Mouse (Mus musculus): Measurements from ENCODE around the gene Ppdpf. TPM values are rescaled to one million over a fixed set of nuclear protein-coding genes. Genes with fewer than 3 reads are reported as not detected.

Gene Ppdpf
- 98.4 and 174 TPM in 2 replicates for polyA plus RNA-seq (2012; rRNA removed)

- H3K27ac ChIP-seq (ENCODE audit: insufficient read depth, low read depth, low read length): peak within 1 kb of the TSS; percentile 86
- under 1% methylated on average over 64 of the region's 64 CpGs for WGBS
Measured at GRCm38 (mm10) chr2:181187121-181188000, at the start of gene Ppdpf. Ppdpf (plus strand) TSS chr2:181187247.

GRCm38 (mm10) chr2:181139641-181140193 is 47.3 kb upstream of the Ppdpf start:
- Histone ChIP-seq H3K4me1 (ENCODE audit: control insufficient read depth, insufficient read depth, insufficient read length, low read length) (no peaks in the 10 kb centered on the region), H3K4me3 (ENCODE audit: low read depth, low read length) (no peak overlapping the region), H3K27ac (ENCODE audit: insufficient read depth, low read depth, low read length) (no peak overlapping the region), H3K27me3 (ENCODE audit: control insufficient read depth, insufficient read depth, low read length) (peaks cover 14% of the 10 kb centered on the region), H3K36me3 (ENCODE audit: control insufficient read depth, insufficient read depth, low read length) (no peaks in the 10 kb centered on the region)
- WGBS: 74% methylated on average over 5 of the region's 5 CpGs
- TF ChIP-seq POLR2A (IDR thresholded peaks at IDR 0.05; ENCODE audit: low read depth, low read length): no peak
- no peak for TF ChIP-seq CTCF (IDR thresholded peaks at IDR 0.05; ENCODE audit: extremely low read depth, insufficient read length, insufficient replicate concordance, low read depth, low read length)

More at GRCm38 (mm10) chr2:181187121-181188000, at the start of gene Ppdpf:
- Histone ChIP-seq H3K4me3 (ENCODE audit: low read depth, low read length) (peak within 1 kb of the TSS; percentile 73), H3K27me3 (ENCODE audit: control insufficient read depth, insufficient read depth, low read length) (no peaks in the 10 kb centered on the region), H3K36me3 (ENCODE audit: control insufficient read depth, insufficient read depth, low read length) (peaks cover 4% of the 10 kb centered on the region; the same call in 1 of the 2 replicates), H3K4me1 (ENCODE audit: control insufficient read depth, insufficient read depth, insufficient read length, low read length) (peaks cover 8% of the 10 kb centered on the region)
- TF ChIP-seq CTCF (IDR thresholded peaks at IDR 0.05; ENCODE audit: extremely low read depth, insufficient read length, insufficient replicate concordance, low read depth, low read length) (no peak), POLR2A (IDR thresholded peaks at IDR 0.05; ENCODE audit: low read depth, low read length) (no peak)

- no peak overlapping the region for H3K27ac ChIP-seq (ENCODE audit: insufficient read depth, low read depth, low read length)
- H3K4me1 ChIP-seq (ENCODE audit: control insufficient read depth, insufficient read depth, insufficient read length, low read length): no peaks in the 10 kb centered on the region
- peaks cover 4% of the 10 kb centered on the region for H3K27me3 ChIP-seq (ENCODE audit: control insufficient read depth, insufficient read depth, low read length)
- no peaks in the 10 kb centered on the region for H3K36me3 ChIP-seq (ENCODE audit: control insufficient read depth, insufficient read depth, low read length)
- no peak overlapping the region for H3K4me3 ChIP-seq (ENCODE audit: low read depth, low read length)
- no peak for TF ChIP-seq CTCF (IDR thresholded peaks at IDR 0.05; ENCODE audit: extremely low read depth, insufficient read length, insufficient replicate concordance, low read depth, low read length)
- WGBS: 51% methylated on average over 8 of the region's 8 CpGs
Measured at GRCm38 (mm10) chr2:181142703-181143135, 44.3 kb upstream of the Ppdpf start.

GRCm38 (mm10) chr2:181143509-181144276 is 43.4 kb upstream of the Ppdpf start:
- Histone ChIP-seq H3K4me1 (ENCODE audit: control insufficient read depth, insufficient read depth, insufficient read length, low read length) (peaks cover 4% of the 10 kb centered on the region; the same call in 1 of the 2 replicates), H3K36me3 (ENCODE audit: control insufficient read depth, insufficient read depth, low read length) (no peaks in the 10 kb centered on the region), H3K27ac (ENCODE audit: insufficient read depth, low read depth, low read length) (no peak overlapping the region), H3K4me3 (ENCODE audit: low read depth, low read length) (no peak overlapping the region), H3K27me3 (ENCODE audit: control insufficient read depth, insufficient read depth, low read length) (peaks cover 8% of the 10 kb centered on the region)
- TF ChIP-seq POLR2A (IDR thresholded peaks at IDR 0.05; ENCODE audit: low read depth, low read length) (no peak), CTCF (IDR thresholded peaks at IDR 0.05; ENCODE audit: extremely low read depth, insufficient read length, insufficient replicate concordance, low read depth, low read length) (no peak)
- WGBS: 46% methylated on average over 2 of the region's 2 CpGs

GRCm38 (mm10) chr2:181144675-181145074 is 42.4 kb upstream of the Ppdpf start:
- no peak overlapping the region for H3K4me3 ChIP-seq (ENCODE audit: low read depth, low read length)
- WGBS: 74% methylated on average over 2 of the region's 2 CpGs
- no peaks in the 10 kb centered on the region for H3K36me3 ChIP-seq (ENCODE audit: control insufficient read depth, insufficient read depth, low read length)
- no peak for TF ChIP-seq POLR2A (IDR thresholded peaks at IDR 0.05; ENCODE audit: low read depth, low read length)
- H3K27ac ChIP-seq (ENCODE audit: insufficient read depth, low read depth, low read length): no peak overlapping the region
- peaks cover 8% of the 10 kb centered on the region for H3K27me3 ChIP-seq (ENCODE audit: control insufficient read depth, insufficient read depth, low read length)
- peaks cover 4% of the 10 kb centered on the region; the same call in 1 of the 2 replicates for H3K4me1 ChIP-seq (ENCODE audit: control insufficient read depth, insufficient read depth, insufficient read length, low read length)

- Histone ChIP-seq H3K4me3 (ENCODE audit: low read depth, low read length) (no peak overlapping the region), H3K27ac (ENCODE audit: insufficient read depth, low read depth, low read length) (no peak overlapping the region), H3K4me1 (ENCODE audit: control insufficient read depth, insufficient read depth, insufficient read length, low read length) (peaks cover 4% of the 10 kb centered on the region; the same call in 1 of the 2 replicates), H3K27me3 (ENCODE audit: control insufficient read depth, insufficient read depth, low read length) (peaks cover 13% of the 10 kb centered on the region), H3K36me3 (ENCODE audit: control insufficient read depth, insufficient read depth, low read length) (no peaks in the 10 kb centered on the region)
- no peak for TF ChIP-seq CTCF (IDR thresholded peaks at IDR 0.05; ENCODE audit: extremely low read depth, insufficient read length, insufficient replicate concordance, low read depth, low read length)
- TF ChIP-seq POLR2A (IDR thresholded peaks at IDR 0.05; ENCODE audit: low read depth, low read length): no peak
- WGBS: 48% methylated on average over 4 of the region's 4 CpGs
Measured at GRCm38 (mm10) chr2:181146976-181147545, 40.0 kb upstream of the Ppdpf start.

Measured in small intestine, adult 2 months (tissue).